Mouse (Mus musculus) lung, embryonic 15.5 days (tissue): Measurements from ENCODE around the gene Klk10. TPM values are rescaled to one million over a fixed set of nuclear protein-coding genes. Genes with fewer than 3 reads are reported as not detected.

ENCODE experiments used
- ATAC-seq: fragments of 200-750 bp; cut with Nextera tagmentation; 2 replicates; pipeline ENCODE4 v1.8.0; 2017; ENCODE audit warnings: moderate number of reproducible peaks, borderline replicate concordance; ENCODE audit not compliant: low FRiP score, low TSS enrichment; ENCODE audit errors: extremely low read depth
- H3K27ac ChIP-seq: fragments of 300-500 bp; sonication (generic); 2 replicates; pipeline ENCODE4 v1.5.1; 2015; ENCODE audit warnings: moderate library complexity, mild to moderate bottlenecking, inconsistent platforms
- H3K27me3 ChIP-seq: fragments of 300-500 bp; sonication (generic); 2 replicates; pipeline ENCODE4 v1.6.1; 2015; ENCODE audit warnings: inconsistent platforms
- H3K36me3 ChIP-seq: fragments of 300-500 bp; sonication (generic); 2 replicates; pipeline ENCODE4 v1.6.1; 2015; ENCODE audit warnings: inconsistent platforms
- H3K4me1 ChIP-seq: fragments of 300-500 bp; sonication (generic); 2 replicates; pipeline ENCODE4 v1.6.1; 2015; ENCODE audit warnings: inconsistent platforms
- H3K4me2 ChIP-seq: fragments of 300-500 bp; sonication (generic); 2 replicates; pipeline ENCODE4 v1.6.1; 2015; ENCODE audit warnings: inconsistent platforms, mild to moderate bottlenecking, moderate library complexity
- H3K4me3 ChIP-seq: fragments of 300-500 bp; sonication (generic); 2 replicates; pipeline ENCODE4 v1.5.1; 2015; ENCODE audit warnings: mild to moderate bottlenecking, inconsistent platforms
- H3K9ac ChIP-seq: fragments of 300-500 bp; sonication (generic); 2 replicates; pipeline ENCODE4 v1.6.1; 2015; ENCODE audit warnings: inconsistent platforms
- H3K9me3 ChIP-seq: fragments of 300-500 bp; sonication (generic); 2 replicates; pipeline ENCODE4 v1.6.1; 2016; ENCODE audit warnings: inconsistent platforms
- WGBS: fragments of 180-500 bp; shearing (Covaris S2); methylation state at CpG from one replicate; pipeline ENCODE4 v1.1.7; 2015; 5-methylcytosine and 5-hydroxymethylcytosine counted together
- polyA plus RNA-seq: library from polyadenylated mRNA; unstranded; fragments of >200 nt; fragmentation: Nextera tagmentation; extraction: Ambion mirVana; gene quantifications from 2 replicates; pipeline ENCODE4 v1.2.1, GENCODE M21; 2015

Klk10 gene
- polyA plus RNA-seq, 1 experiment from 2014 or later: 1.8 TPM

- H3K27me3 ChIP-seq: peaks cover 9% of the 10 kb centered on the region; the same call in 1 of the 2 replicates
- H3K9ac ChIP-seq: peak within 1 kb of the TSS; percentile 38
- peak; percentile 35; the same call in 1 of the 2 replicates for ATAC-seq
- H3K9me3 ChIP-seq: no peaks in the 10 kb centered on the region
- H3K36me3 ChIP-seq: no peaks in the 10 kb centered on the region
- H3K27ac ChIP-seq: no peak within 1 kb of the TSS
- H3K4me2 ChIP-seq: peak within 1 kb of the TSS; percentile 87
- 0% methylated on average over 28 of the region's 28 CpGs for WGBS
- peak within 1 kb of the TSS; percentile 55 for H3K4me3 ChIP-seq
- peaks cover 22% of the 10 kb centered on the region for H3K4me1 ChIP-seq
These were observed 16.5 kb downstream of the Klk10 start, which contains the start of gene Klk8 for GRCm38 (mm10) chr7:43797333-43797769. Klk8 (plus strand) TSS chr7:43797577.

GRCm38 (mm10) chr7:43797844-43798462, 17.1 kb downstream of the Klk10 start:
- Histone ChIP-seq H3K36me3 (no peaks in the 10 kb centered on the region), H3K27ac (no peak overlapping the region), H3K4me1 (peaks cover 22% of the 10 kb centered on the region), H3K27me3 (peaks cover 9% of the 10 kb centered on the region; the same call in 1 of the 2 replicates), H3K9ac (peak overlapping the region; percentile 38), H3K4me3 (peak overlapping the region; percentile 55), H3K4me2 (peak overlapping the region; percentile 87), H3K9me3 (no peaks in the 10 kb centered on the region)
- WGBS: 36% methylated on average over 13 of the region's 13 CpGs
- peak; percentile 58; the same call in 1 of the 2 replicates for ATAC-seq

- WGBS: 66% methylated on average over 7 of the region's 7 CpGs
- peaks cover 22% of the 10 kb centered on the region for H3K4me1 ChIP-seq
- no peaks in the 10 kb centered on the region for H3K36me3 ChIP-seq
- peaks cover 9% of the 10 kb centered on the region; the same call in 1 of the 2 replicates for H3K27me3 ChIP-seq
- no peaks in the 10 kb centered on the region for H3K9me3 ChIP-seq
- H3K4me2 ChIP-seq: no peak overlapping the region
- H3K27ac ChIP-seq: no peak overlapping the region
- no peak overlapping the region for H3K4me3 ChIP-seq
- no peak overlapping the region for H3K9ac ChIP-seq
- ATAC-seq: no peak
These were observed 19.0 kb downstream of the Klk10 start for GRCm38 (mm10) chr7:43799876-43800275.

- Histone ChIP-seq H3K27me3 (no peaks in the 10 kb centered on the region), H3K4me3 (no peak within 1 kb of the TSS), H3K27ac (no peak within 1 kb of the TSS), H3K9me3 (no peaks in the 10 kb centered on the region), H3K36me3 (no peaks in the 10 kb centered on the region), H3K9ac (no peak within 1 kb of the TSS), H3K4me1 (no peaks in the 10 kb centered on the region), H3K4me2 (no peak within 1 kb of the TSS)
- no peak for ATAC-seq
- WGBS: 54% methylated on average over 5 of the region's 5 CpGs
These were observed 30.2 kb downstream of the Klk10 start, which contains the start of gene Klk7 for GRCm38 (mm10) chr7:43810994-43811393. Klk7 (plus strand) TSS chr7:43811294.

- H3K4me3 ChIP-seq: no peak overlapping the region
- H3K9ac ChIP-seq: no peak overlapping the region
- 86% methylated on average over 7 of the region's 7 CpGs for WGBS
These were observed 34.4 kb downstream of the Klk10 start for GRCm38 (mm10) chr7:43815211-43815610.

GRCm38 (mm10) chr7:43816746-43817145, 35.9 kb downstream of the Klk10 start:
- H3K4me2 ChIP-seq: no peak overlapping the region
- H3K4me1 ChIP-seq: no peaks in the 10 kb centered on the region
- H3K4me3 ChIP-seq: no peak overlapping the region
- no peaks in the 10 kb centered on the region for H3K27me3 ChIP-seq
- no peaks in the 10 kb centered on the region for H3K36me3 ChIP-seq
- H3K9me3 ChIP-seq: no peaks in the 10 kb centered on the region
- no peak overlapping the region for H3K9ac ChIP-seq
- no peak for ATAC-seq
- no peak overlapping the region for H3K27ac ChIP-seq

More at GRCm38 (mm10) chr7:43815211-43815610, 34.4 kb downstream of the Klk10 start:
- no peak overlapping the region for H3K4me2 ChIP-seq
- no peak for ATAC-seq
- no peak overlapping the region for H3K27ac ChIP-seq
- H3K36me3 ChIP-seq: no peaks in the 10 kb centered on the region
- no peaks in the 10 kb centered on the region for H3K9me3 ChIP-seq
- H3K27me3 ChIP-seq: no peaks in the 10 kb centered on the region
- no peaks in the 10 kb centered on the region for H3K4me1 ChIP-seq

GRCm38 (mm10) chr7:43821581-43821980, 40.7 kb downstream of the Klk10 start:
- Histone ChIP-seq H3K27ac (no peak overlapping the region), H3K36me3 (no peaks in the 10 kb centered on the region), H3K27me3 (no peaks in the 10 kb centered on the region), H3K9ac (no peak overlapping the region), H3K4me1 (no peaks in the 10 kb centered on the region), H3K4me3 (no peak overlapping the region), H3K4me2 (no peak overlapping the region), H3K9me3 (no peaks in the 10 kb centered on the region)
- WGBS: 80% methylated on average over 7 of the region's 7 CpGs
- ATAC-seq: no peak

GRCm38 (mm10) chr7:43824199-43824598, 43.4 kb downstream of the Klk10 start, which contains the start of gene Klk6:
Klk6 (plus strand) TSS chr7:43824499.
- no peaks in the 10 kb centered on the region for H3K36me3 ChIP-seq
- no peaks in the 10 kb centered on the region for H3K4me1 ChIP-seq
- H3K27me3 ChIP-seq: no peaks in the 10 kb centered on the region
- WGBS: 67% methylated on average over 10 of the region's 10 CpGs
- ATAC-seq: no peak
- no peaks in the 10 kb centered on the region for H3K9me3 ChIP-seq
- no peak within 1 kb of the TSS for H3K9ac ChIP-seq
- no peak within 1 kb of the TSS for H3K4me3 ChIP-seq
- no peak within 1 kb of the TSS for H3K27ac ChIP-seq
- no peak within 1 kb of the TSS for H3K4me2 ChIP-seq

- no peak overlapping the region for H3K9ac ChIP-seq
- no peaks in the 10 kb centered on the region for H3K4me1 ChIP-seq
- no peak overlapping the region for H3K27ac ChIP-seq
- H3K36me3 ChIP-seq: no peaks in the 10 kb centered on the region
- WGBS: 83% methylated on average over 5 of the region's 5 CpGs
- H3K4me2 ChIP-seq: no peak overlapping the region
- H3K9me3 ChIP-seq: no peaks in the 10 kb centered on the region
- no peak for ATAC-seq
- no peak overlapping the region for H3K4me3 ChIP-seq
- H3K27me3 ChIP-seq: no peaks in the 10 kb centered on the region
These were observed 45.2 kb downstream of the Klk10 start for GRCm38 (mm10) chr7:43826056-43826455.

GRCm38 (mm10) chr7:43827706-43828105, 46.9 kb downstream of the Klk10 start:
- Histone ChIP-seq H3K4me3 (no peak overlapping the region), H3K27ac (no peak overlapping the region), H3K36me3 (no peaks in the 10 kb centered on the region), H3K9ac (no peak overlapping the region), H3K4me1 (no peaks in the 10 kb centered on the region), H3K4me2 (no peak overlapping the region), H3K9me3 (no peaks in the 10 kb centered on the region), H3K27me3 (no peaks in the 10 kb centered on the region)
- ATAC-seq: no peak
- WGBS: 70% methylated on average over 4 of the region's 4 CpGs

- WGBS: 88% methylated on average over 8 of the region's 8 CpGs
- H3K4me3 ChIP-seq: no peak overlapping the region
- no peaks in the 10 kb centered on the region for H3K4me1 ChIP-seq
- no peaks in the 10 kb centered on the region for H3K27me3 ChIP-seq
- H3K9me3 ChIP-seq: no peaks in the 10 kb centered on the region
- no peak overlapping the region for H3K9ac ChIP-seq
- no peak overlapping the region for H3K27ac ChIP-seq
- no peak for ATAC-seq
- H3K36me3 ChIP-seq: no peaks in the 10 kb centered on the region
- no peak overlapping the region for H3K4me2 ChIP-seq
These were observed 48.2 kb downstream of the Klk10 start for GRCm38 (mm10) chr7:43829006-43829405.
